Mouse (Mus musculus) neural tube, embryonic 12.5 days (tissue): ENCODE measurements around the gene Tmem204. TPM values are rescaled to one million over a fixed set of nuclear protein-coding genes. Genes with fewer than 3 reads are reported as not detected.
"Not testable (repeated sequence)": the region's sequence is repeated elsewhere in the genome, so short reads cannot be mapped to it uniquely, and the experiment has no call there.

ENCODE experiments used
- ATAC-seq: fragments of 200-750 bp; cut with Nextera tagmentation; 2 replicates; pipeline ENCODE4 v1.8.0; 2017; ENCODE audit warnings: low read depth, mild to moderate bottlenecking, moderate TSS enrichment, moderate library complexity; ENCODE audit not compliant: low FRiP score
- H3K27ac ChIP-seq: fragments of 300-500 bp; sonication (generic); 2 replicates; pipeline ENCODE4 v1.5.1; 2016
- H3K27me3 ChIP-seq: fragments of 300-500 bp; sonication (generic); replicated peaks from 2 replicates; pipeline ENCODE4 v1.6.1; 2016; ENCODE audit warnings: mild to moderate bottlenecking
- H3K36me3 ChIP-seq: fragments of 300-500 bp; sonication (generic); 2 replicates; pipeline ENCODE4 v1.6.1; 2016; ENCODE audit warnings: mild to moderate bottlenecking
- H3K4me1 ChIP-seq: fragments of 300-500 bp; sonication (generic); 2 replicates; pipeline ENCODE4 v1.6.1; 2016
- H3K4me2 ChIP-seq: fragments of 300-500 bp; sonication (generic); replicated peaks from 2 replicates; pipeline ENCODE4 v1.6.1; 2016; ENCODE audit warnings: mild to moderate bottlenecking
- H3K4me3 ChIP-seq: fragments of 300-500 bp; sonication (generic); 2 replicates; pipeline ENCODE4 v1.5.1; 2016
- H3K9ac ChIP-seq: fragments of 300-500 bp; sonication (generic); 2 replicates; pipeline ENCODE4 v1.6.1; 2016; ENCODE audit warnings: mild to moderate bottlenecking
- H3K9me3 ChIP-seq: fragments of 300-500 bp; sonication (generic); 2 replicates; pipeline ENCODE4 v1.6.1; 2016; ENCODE audit warnings: mild to moderate bottlenecking
- WGBS: fragments of 180-500 bp; shearing (Covaris S2); methylation state at CpG from one replicate; pipeline ENCODE4 v1.1.7; 2016; 5-methylcytosine and 5-hydroxymethylcytosine counted together
- polyA plus RNA-seq: library from polyadenylated mRNA; unstranded; fragments of >200 nt; fragmentation: Nextera tagmentation; extraction: Ambion mirVana; gene quantifications from 2 replicates; pipeline ENCODE4 v1.2.1, GENCODE M21; 2016

Gene Tmem204
- 11.1 and 11.7 TPM in 2 replicates for polyA plus RNA-seq

DNA sequence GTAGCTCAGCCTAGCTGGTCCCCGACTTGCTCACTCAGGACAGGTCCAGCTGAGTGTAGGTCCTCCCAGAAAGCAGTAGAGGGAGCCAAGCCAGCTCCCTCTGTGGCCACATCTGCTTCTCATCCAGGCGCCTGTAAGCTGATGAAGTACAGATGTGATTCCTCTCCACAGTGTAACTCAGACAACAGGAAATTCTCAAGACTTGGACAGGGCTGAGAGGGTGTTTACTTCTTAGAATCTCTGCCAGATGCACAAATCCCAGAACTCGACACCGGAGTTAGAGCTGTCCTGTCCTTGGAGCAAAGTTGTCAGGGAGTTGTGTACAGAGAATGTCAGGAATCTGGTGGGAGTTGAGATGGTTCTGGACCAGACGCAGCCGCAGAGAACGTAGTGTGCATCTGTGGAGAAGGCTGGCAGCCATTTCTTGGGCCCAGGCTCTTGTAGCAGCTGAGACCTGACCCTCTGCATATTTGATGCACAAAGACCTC lies at the start of gene Tmem204:
TSS of gene Tmem204 (minus strand) at position 148 of the 488 bp plus-strand sequence.
- Histone ChIP-seq H3K4me2 (no peak within 1 kb of the TSS), H3K9ac (peak within 1 kb of the TSS; percentile 8; the same call in 1 of the 2 replicates), H3K4me3 (no peak within 1 kb of the TSS), H3K4me1 (no peaks in the 10 kb centered on the region), H3K27ac (0 out of 2 replicates have a peak within 1 kb of the TSS, but pooled peaks have one; percentile 17), H3K36me3 (peaks cover 23% of the 10 kb centered on the region), H3K9me3 (no peaks in the 10 kb centered on the region), H3K27me3 (no peaks in the 10 kb centered on the region)
- no peak for ATAC-seq
- WGBS: 63% methylated on average over 7 of the region's 7 CpGs

DNA sequence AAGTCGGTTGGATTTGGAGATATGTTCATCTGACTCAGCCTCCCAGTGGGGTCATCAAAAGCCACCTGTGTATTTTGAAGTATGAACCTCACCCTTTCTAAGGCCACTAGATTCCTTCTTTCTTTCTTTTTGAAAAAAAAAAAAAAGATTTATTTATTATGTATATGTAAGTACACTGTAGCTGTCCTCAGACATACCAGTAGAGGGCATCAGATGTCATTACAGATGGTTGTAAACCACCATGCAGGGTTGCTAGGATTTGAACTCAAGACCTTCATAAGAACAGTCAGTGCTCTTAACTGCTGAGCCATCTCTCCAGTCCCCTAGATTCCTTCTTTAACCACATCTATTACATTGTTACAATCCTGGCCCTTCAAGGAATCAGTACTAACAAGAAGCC lies 46.7 kb upstream of the Tmem204 start:
- WGBS: 88% methylated on average over 1 of the region's 1 CpGs
- H3K36me3 ChIP-seq: no peaks in the 10 kb centered on the region

DNA sequence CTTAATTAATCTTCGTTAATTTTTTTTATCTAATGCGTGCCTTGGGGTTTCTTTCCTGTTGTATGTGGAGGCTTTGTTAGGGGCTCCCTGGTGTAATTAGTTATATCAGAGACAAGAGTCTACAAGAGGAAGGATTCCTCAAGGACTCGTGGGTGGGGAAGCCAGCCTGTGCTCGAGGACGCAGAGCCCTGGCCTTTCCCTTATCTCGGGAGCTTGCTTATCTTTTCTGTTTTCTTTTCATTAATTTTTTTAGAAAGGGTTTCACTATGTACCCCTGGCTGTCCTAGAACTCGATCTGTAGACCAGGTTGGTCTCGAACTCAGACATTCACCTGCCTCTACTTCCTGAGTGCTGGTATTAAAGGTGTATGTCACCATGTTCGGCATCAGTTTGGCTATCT lies 44.3 kb upstream of the Tmem204 start:
- no peak overlapping the region for H3K4me3 ChIP-seq
- H3K27me3 ChIP-seq: 0 out of 2 replicates have a peak, but pooled peaks cover 3% of the 10 kb centered on the region
- H3K9me3 ChIP-seq: no peaks in the 10 kb centered on the region
- no peak for ATAC-seq
- no peaks in the 10 kb centered on the region for H3K36me3 ChIP-seq
- no peak overlapping the region for H3K9ac ChIP-seq
- H3K27ac ChIP-seq: no peak overlapping the region
- H3K4me2 ChIP-seq: no peak overlapping the region
- 76% methylated on average over 9 of the region's 9 CpGs for WGBS
- H3K4me1 ChIP-seq: no peaks in the 10 kb centered on the region

More for the DNA sequence above, 46.7 kb upstream of the Tmem204 start:
- H3K9me3 ChIP-seq: no peaks in the 10 kb centered on the region
- H3K27ac ChIP-seq: no peak overlapping the region
- ATAC-seq: no peak
- 0 out of 2 replicates have a peak, but pooled peaks cover 3% of the 10 kb centered on the region for H3K27me3 ChIP-seq
- H3K4me2 ChIP-seq: no peak overlapping the region
- no peak overlapping the region for H3K4me3 ChIP-seq
- peaks cover 11% of the 10 kb centered on the region for H3K4me1 ChIP-seq
- H3K9ac ChIP-seq: no peak overlapping the region

DNA sequence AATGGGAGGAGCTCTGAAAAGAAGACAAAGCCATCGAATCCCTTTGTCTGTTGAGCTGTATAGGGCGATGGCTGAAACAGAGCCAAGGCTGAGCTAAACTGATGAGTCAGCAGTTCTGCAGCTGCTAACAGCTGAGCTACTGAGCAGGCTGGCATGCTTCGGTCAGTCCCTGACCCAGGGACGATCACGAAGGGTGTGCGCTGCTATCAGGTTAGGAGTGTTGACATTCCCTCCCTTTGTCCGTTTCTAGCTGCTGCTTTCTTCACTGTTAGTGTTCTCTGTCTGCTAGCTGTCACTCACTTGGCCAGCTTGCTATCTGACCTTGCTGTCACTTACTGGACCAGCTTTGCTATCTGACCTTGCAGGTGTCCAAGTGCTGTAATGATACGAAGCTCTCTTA lies 43.7 kb upstream of the Tmem204 start:
- WGBS: 63% methylated on average over 8 of the region's 8 CpGs
- Histone ChIP-seq H3K4me3 (no peak overlapping the region), H3K4me1 (no peaks in the 10 kb centered on the region), H3K27ac (no peak overlapping the region), H3K9me3 (no peaks in the 10 kb centered on the region), H3K9ac (no peak overlapping the region), H3K4me2 (no peak overlapping the region), H3K27me3 (0 out of 2 replicates have a peak, but pooled peaks cover 3% of the 10 kb centered on the region), H3K36me3 (no peaks in the 10 kb centered on the region)
- no peak for ATAC-seq

DNA sequence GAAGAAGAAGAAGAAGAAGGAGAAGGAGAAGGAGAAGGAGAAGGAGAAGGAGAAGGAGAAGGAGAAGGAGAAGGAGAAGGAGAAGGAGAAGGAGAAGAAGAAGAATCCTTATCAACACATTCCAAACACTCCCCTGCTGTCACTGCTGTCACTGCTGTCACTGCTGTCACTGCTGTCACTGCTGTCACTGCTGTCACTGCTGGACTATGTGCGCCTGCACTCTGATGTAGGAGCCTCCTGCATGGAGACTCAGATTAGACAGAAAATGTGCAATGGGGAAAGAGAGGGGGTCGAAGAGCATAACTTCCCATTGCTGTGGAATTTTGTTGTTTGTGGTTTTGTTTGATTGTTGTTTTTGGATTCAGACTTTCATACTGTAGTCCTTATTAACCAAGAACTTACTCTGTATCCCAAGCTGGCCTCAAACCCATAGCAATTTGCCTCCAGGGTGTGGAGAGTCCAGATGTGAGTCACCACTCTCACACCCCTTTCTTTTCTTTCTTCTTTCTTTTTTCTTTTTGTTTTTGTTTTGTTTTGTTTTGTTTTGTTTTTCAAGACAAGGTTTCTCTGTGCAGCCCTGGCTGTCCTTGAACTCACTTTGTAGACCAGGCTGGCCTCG lies 42.2 kb upstream of the Tmem204 start:
- 78% methylated on average over 3 of the region's 3 CpGs for WGBS
- not testable (repeated sequence) for H3K4me3 ChIP-seq, H3K36me3 ChIP-seq, H3K27me3 ChIP-seq, H3K4me1 ChIP-seq, H3K4me2 ChIP-seq, ATAC-seq, H3K9ac ChIP-seq, H3K27ac ChIP-seq, H3K9me3 ChIP-seq

DNA sequence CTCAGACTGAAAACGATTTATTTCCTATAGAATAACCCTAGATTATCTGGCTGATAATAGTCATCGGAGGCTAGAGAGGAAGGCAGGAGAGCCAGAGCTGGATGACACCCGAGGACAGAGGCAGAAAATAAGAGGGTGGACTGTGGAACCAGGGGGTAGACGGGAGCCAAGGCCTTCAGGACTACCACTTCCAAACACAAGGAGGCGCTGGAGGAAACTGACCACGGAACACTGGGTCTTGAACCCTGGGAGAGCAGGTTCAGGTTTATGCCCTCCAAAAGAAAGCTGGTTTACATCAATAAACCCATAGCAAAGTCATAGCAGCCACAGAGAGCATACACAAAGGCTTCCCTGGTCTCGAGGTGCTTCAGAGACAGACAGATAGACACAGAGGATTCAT lies 40.6 kb upstream of the Tmem204 start:
- Histone ChIP-seq H3K36me3 (no peaks in the 10 kb centered on the region), H3K27ac (no peak overlapping the region), H3K9ac (no peak overlapping the region), H3K4me3 (no peak overlapping the region), H3K4me1 (no peaks in the 10 kb centered on the region), H3K9me3 (no peaks in the 10 kb centered on the region), H3K4me2 (no peak overlapping the region), H3K27me3 (0 out of 2 replicates have a peak, but pooled peaks cover 3% of the 10 kb centered on the region)
- ATAC-seq: no peak
- 31% methylated on average over 7 of the region's 7 CpGs for WGBS

DNA sequence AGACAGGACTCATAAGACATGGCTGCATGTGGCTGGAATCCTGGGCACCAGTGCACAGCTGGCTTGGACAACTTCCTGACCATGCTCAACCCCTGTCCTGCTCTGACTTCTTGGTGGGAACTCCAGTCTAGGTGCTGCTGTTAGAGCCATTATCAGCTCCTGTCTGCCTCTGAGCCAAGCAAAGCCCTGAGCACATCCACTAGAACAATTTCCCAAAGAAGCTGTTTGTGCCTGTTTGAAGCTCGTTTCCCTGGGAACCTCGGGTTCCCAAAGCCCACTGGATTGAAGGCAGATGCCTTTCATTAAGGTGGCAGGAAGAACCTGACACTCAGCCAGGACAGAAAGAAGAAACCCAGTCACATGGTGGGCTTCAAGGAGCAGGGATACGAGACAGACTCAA lies 37.0 kb upstream of the Tmem204 start, which contains the start of gene Ptx4:
TSS of gene Ptx4 (plus strand) at position 355 of the 400 bp plus-strand sequence.
- ATAC-seq: no peak
- 44% methylated on average over 3 of the region's 3 CpGs for WGBS
- Histone ChIP-seq H3K4me1 (0 out of 2 replicates have a peak, but pooled peaks cover 7% of the 10 kb centered on the region), H3K27me3 (no peaks in the 10 kb centered on the region), H3K4me3 (no peak within 1 kb of the TSS), H3K4me2 (no peak within 1 kb of the TSS), H3K27ac (no peak within 1 kb of the TSS), H3K36me3 (no peaks in the 10 kb centered on the region), H3K9me3 (no peaks in the 10 kb centered on the region), H3K9ac (no peak within 1 kb of the TSS)

DNA sequence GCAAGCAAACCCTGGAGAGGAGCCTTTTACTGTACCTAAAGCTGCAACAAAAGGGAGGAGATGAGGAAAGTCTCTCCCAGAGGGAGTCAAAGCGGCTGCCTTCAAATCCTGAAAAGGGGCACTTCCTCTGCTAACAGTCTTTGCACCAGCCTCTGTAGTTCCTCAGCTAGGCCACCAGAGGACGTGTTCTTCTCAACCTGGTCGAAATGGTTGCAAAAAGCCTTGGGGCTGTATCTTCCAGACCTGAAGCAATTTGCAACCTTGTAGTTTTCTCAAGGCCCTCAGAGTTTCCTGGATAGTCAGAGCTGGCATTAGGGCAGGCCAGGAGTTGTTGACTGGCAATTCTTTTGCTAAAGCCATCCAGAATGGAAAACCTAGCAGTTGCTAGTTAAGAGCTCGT lies 33.9 kb upstream of the Tmem204 start:
- H3K4me1 ChIP-seq: peaks cover 21% of the 10 kb centered on the region
- H3K4me3 ChIP-seq: no peak overlapping the region
- no peaks in the 10 kb centered on the region for H3K27me3 ChIP-seq
- H3K9me3 ChIP-seq: no peaks in the 10 kb centered on the region
- no peak for ATAC-seq
- H3K27ac ChIP-seq: no peak overlapping the region
- H3K4me2 ChIP-seq: no peak overlapping the region
- no peak overlapping the region for H3K9ac ChIP-seq
- H3K36me3 ChIP-seq: no peaks in the 10 kb centered on the region
- WGBS: 41% methylated on average over 4 of the region's 4 CpGs

DNA sequence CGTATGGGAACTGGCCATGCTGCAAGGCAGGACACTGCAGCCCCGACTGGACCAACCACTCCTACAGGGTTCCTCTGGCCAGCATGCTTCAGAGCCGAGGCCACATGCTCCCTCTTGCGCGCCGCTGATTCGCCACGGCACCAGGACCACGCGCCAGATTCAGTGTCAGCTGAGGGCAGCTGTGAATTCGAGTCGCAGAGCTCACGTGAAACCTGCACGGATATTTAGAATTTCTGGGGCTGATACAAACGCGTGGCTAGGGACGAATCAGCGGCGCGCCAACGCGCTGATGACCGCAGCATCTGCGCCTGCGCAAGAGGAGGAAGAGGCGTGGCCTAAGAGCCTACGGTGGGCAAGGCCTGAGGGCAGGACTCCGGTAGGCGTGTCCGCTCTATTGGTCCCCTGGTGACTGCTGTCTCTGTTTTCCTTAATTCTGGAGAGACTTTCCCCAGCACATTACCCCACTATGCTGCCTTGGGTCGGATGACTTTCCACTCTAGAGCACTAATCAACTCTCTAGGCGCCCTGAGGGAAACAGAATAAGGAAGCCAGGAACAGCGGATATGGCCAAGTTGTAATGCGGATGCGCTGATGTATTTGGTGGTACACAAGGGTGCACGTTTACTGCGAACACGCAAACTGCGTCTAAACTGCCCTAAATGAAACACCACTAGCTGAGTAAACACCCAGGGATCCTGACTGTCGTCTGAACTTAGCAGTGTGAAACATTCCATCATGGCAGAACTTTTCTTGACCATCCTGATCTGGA lies 32.5 kb upstream of the Tmem204 start, which contains the start of gene Telo2:
TSS of gene Telo2 (minus strand) at position 304 of the 769 bp plus-strand sequence.
- Histone ChIP-seq H3K27ac (peak within 1 kb of the TSS; percentile 57), H3K9ac (peak within 1 kb of the TSS; percentile 78), H3K4me3 (peak within 1 kb of the TSS; percentile 62), H3K4me2 (peak within 1 kb of the TSS; percentile 99), H3K9me3 (no peaks in the 10 kb centered on the region), H3K4me1 (peaks cover 21% of the 10 kb centered on the region), H3K36me3 (peaks cover 1% of the 10 kb centered on the region), H3K27me3 (no peaks in the 10 kb centered on the region)
- 5% methylated on average over 40 of the region's 40 CpGs for WGBS
- peak; percentile 95 for ATAC-seq

DNA sequence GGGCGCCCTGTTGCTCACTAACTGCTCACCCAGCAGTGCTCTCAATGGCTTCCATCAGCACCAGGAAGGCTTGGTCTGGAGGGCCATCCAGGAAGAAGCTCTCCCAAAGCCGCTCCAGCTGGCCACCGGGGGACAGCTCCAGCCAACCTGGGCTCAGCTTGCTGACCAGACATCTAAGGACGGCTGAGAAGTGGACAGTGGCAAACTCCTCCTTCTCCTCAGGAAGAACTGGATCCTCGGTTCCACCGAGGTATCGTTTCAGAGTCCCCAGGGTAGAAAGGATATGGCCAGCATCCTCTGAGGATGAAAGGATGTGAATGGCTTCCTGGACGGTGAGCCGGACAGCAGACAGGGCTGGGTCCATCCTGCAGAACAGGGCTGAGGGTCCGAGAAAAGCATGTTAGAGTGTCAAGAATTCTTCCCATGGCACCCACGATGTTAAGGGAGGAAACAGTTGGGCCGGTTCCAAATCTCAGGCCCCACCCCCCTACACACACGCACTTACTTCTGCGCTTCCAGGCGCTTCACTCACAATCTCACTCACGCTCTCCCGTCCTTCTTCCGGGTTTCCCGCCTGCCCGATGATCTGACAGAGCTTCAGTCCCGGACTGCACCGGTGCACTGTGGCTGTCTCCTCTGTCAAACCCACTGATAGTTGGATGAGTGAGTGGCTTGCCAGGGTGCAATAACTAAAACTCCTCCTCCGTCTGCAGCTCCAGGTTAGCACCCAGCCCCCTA lies 31.7 kb upstream of the Tmem204 start:
- H3K4me2 ChIP-seq: peak overlapping the region; percentile 99
- no peaks in the 10 kb centered on the region for H3K27me3 ChIP-seq
- peak; percentile 78 for ATAC-seq
- H3K9me3 ChIP-seq: no peaks in the 10 kb centered on the region
- H3K27ac ChIP-seq: peak overlapping the region; percentile 57
- peak overlapping the region; percentile 62 for H3K4me3 ChIP-seq
- H3K36me3 ChIP-seq: peaks cover 6% of the 10 kb centered on the region
- H3K9ac ChIP-seq: peak overlapping the region; percentile 78
- WGBS: 13% methylated on average over 23 of the region's 23 CpGs
- H3K4me1 ChIP-seq: peaks cover 21% of the 10 kb centered on the region

DNA sequence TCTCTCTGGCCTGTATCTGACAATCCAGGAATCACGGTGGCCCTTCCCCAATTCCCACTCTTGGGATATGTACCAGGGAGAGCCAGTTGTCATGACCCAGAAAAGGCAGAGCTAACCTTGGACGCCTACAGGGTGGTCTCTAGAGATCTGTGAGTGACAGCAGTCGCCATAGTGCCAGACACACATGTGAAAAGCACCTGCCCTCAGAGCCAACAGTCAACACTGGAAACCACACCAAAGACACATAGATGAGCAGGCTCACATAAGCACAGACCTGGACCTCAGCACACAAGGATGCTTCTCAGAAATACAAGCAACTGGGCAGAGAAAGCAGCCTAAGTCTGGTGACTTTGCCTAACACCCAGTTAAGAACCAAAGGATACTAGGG lies 29.0 kb upstream of the Tmem204 start:
- peaks cover 21% of the 10 kb centered on the region for H3K4me1 ChIP-seq
- H3K9me3 ChIP-seq: no peaks in the 10 kb centered on the region
- ATAC-seq: no peak
- H3K4me2 ChIP-seq: no peak overlapping the region
- H3K9ac ChIP-seq: no peak overlapping the region
- H3K27me3 ChIP-seq: no peaks in the 10 kb centered on the region
- WGBS: 85% methylated on average over 3 of the region's 3 CpGs
- no peak overlapping the region for H3K4me3 ChIP-seq
- peaks cover 28% of the 10 kb centered on the region for H3K36me3 ChIP-seq
- no peak overlapping the region for H3K27ac ChIP-seq
